Mouse (Mus musculus): ENCODE results near the gene Bmpr1a. TPM values are rescaled to one million over a fixed set of nuclear protein-coding genes. Genes with fewer than 3 reads are reported as not detected.

The Bmpr1a gene
- total RNA-seq, 2 experiments from 2014 or later: 58.6 to 74.3 TPM

Other genes starting within 250 kb of the Bmpr1a start
- 10 to 100 TPM in 1 of 2 experiments, 1 to 10 TPM in 1; 7.4 to 14.9 TPM for gene Shld2, start 192.8 kb downstream of the Bmpr1a start, total RNA-seq (2021)
- gene Glud1, start 192.6 kb downstream of the Bmpr1a start, total RNA-seq (2021): 100 to 1,000 TPM; 177 to 206 TPM
- not detected for gene Fam25c, start 147.9 kb downstream of the Bmpr1a start, total RNA-seq (2021)
- gene Sncg, start 128.6 kb downstream of the Bmpr1a start, total RNA-seq (2021): 10 to 100 TPM; 12.3 to 34.4 TPM
- gene Mmrn2, start 127.9 kb downstream of the Bmpr1a start, total RNA-seq (2021): 10 to 100 TPM; 25.6 to 41.9 TPM
- not detected for gene 9230112D13Rik, start 19.5 kb upstream of the Bmpr1a start, total RNA-seq (2021)
- gene Ldb3, start 85.3 kb upstream of the Bmpr1a start, total RNA-seq (2021): 1 to 10 TPM in 1 of 2 experiments, under 1 TPM in 1; 0.46 to 1.1 TPM
- gene Opn4, start 96.8 kb upstream of the Bmpr1a start, total RNA-seq (2021): not detected
- 10 to 100 TPM; 81.7 to 88.7 TPM for gene Wapl, start 170.6 kb upstream of the Bmpr1a start, total RNA-seq (2021)

Measured in adrenal gland, postnatal 36 days (tissue).